Mouse (Mus musculus) midbrain, embryonic 10.5 days (tissue): ENCODE results near the gene Krt77. TPM values are rescaled to one million over a fixed set of nuclear protein-coding genes. Genes with fewer than 3 reads are reported as not detected.
A peak's percentile ranks its signal among the peaks of the same experiment; 100 is the strongest.

Experiments
- DNase-seq: peaks from one replicate; pipeline ENCODE4 v3.0.0-alpha.2; 2017; ENCODE audit warnings: low spot score
- H3K27ac ChIP-seq: fragments of 300-500 bp; sonication (generic); replicated peaks from 2 replicates; pipeline ENCODE4 v1.5.1; 2016; ENCODE audit warnings: mild to moderate bottlenecking
- H3K27me3 ChIP-seq: fragments of 300-500 bp; sonication (generic); 2 replicates; pipeline ENCODE4 v1.6.1; 2016; ENCODE audit warnings: low read depth, mild to moderate bottlenecking; ENCODE audit not compliant: poor library complexity, severe bottlenecking
- H3K36me3 ChIP-seq: fragments of 300-500 bp; sonication (generic); 2 replicates; pipeline ENCODE4 v1.6.1; 2016; ENCODE audit warnings: mild to moderate bottlenecking, moderate library complexity
- H3K4me1 ChIP-seq: fragments of 300-500 bp; sonication (generic); 2 replicates; pipeline ENCODE4 v1.6.1; 2016
- H3K4me3 ChIP-seq: fragments of 300-500 bp; sonication (generic); 2 replicates; pipeline ENCODE4 v1.5.1; 2016; ENCODE audit warnings: mild to moderate bottlenecking, moderate library complexity
- H3K9me3 ChIP-seq: fragments of 300-500 bp; sonication (generic); replicated peaks from 2 replicates; pipeline ENCODE4 v1.6.1; 2016; ENCODE audit warnings: mild to moderate bottlenecking
- WGBS: fragments of 180-500 bp; shearing (Covaris S2); methylation state at CpG from one replicate; pipeline ENCODE4 v1.1.7; 2016; 5-methylcytosine and 5-hydroxymethylcytosine counted together
- polyA plus RNA-seq: library from polyadenylated mRNA; unstranded; fragments of >200 nt; fragmentation: Nextera tagmentation; extraction: Ambion mirVana; gene quantifications from 2 replicates; pipeline ENCODE4 v1.2.1, GENCODE M21; 2016

Krt77 gene
- polyA plus RNA-seq, 1 experiment from 2014 or later, result not detected

DNA sequence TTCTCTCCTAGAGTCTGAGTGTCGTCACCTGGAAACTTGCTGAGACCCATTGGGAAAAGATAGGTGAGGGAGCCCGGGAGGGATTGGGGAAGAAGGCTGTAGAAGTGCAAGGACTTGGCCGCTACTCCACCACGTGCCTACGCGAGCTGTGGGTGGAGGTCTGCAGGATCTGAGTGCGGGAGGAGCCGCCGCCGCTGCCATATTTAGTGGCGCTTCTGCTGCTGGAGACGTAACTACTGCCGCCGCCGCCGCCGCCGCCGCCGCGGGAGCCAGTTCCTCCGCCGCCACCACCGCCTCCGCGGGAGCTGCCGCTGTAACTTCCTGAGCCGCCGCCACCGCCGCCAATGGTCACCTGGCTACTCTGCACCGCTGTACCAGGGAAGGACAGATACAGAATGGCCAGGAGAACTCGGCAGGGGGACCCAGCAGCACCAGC is 9.8 kb downstream of the Krt77 start:
- Histone ChIP-seq H3K4me1 (peaks cover 25% of the 10 kb centered on the region), H3K36me3 (no peaks in the 10 kb centered on the region), H3K27ac (peak overlapping the region; percentile 80), H3K9me3 (no peaks in the 10 kb centered on the region), H3K4me3 (peak overlapping the region; percentile 67), H3K27me3 (peaks cover 61% of the 10 kb centered on the region)
- under 1% methylated on average over 33 of the region's 33 CpGs for WGBS
- DNase-seq, result peak; percentile 71

DNA sequence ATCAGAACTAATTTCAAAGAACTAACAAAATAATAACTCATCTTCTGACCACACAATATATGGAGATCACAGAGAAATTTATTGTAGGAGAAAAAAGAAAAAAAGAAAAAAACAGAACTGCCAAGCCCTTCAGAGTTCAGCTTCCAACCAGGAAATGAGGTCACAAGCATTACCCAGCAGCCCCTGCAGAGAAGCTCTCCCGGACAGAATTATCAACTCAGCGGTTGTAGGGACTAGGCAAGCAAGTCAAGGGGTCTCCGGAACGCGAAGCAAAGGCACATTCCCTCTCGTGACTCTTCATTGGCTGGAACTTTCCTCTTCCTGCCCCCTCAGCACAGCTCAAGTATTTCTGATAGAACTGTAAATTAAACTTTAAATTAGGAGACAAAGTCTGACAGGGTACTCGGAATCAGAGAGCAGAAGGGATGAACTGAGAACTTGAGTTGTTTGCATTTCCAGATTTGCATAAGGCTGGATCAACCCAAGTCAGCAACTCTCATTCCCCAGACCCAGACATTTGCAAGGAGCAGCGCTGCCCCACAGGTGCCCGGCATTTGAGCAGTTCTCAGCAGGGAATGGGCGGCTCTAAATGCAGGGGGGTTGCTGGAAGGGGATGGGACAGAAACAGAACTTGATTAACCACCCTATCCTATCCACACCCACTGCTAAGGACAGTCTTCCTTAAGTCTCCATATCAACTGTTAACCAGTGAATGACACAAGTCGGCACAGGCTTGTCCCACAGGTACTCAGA is 10.7 kb downstream of the Krt77 start:
- Histone ChIP-seq H3K4me1 (peaks cover 34% of the 10 kb centered on the region), H3K27me3 (peaks cover 70% of the 10 kb centered on the region), H3K9me3 (no peaks in the 10 kb centered on the region), H3K4me3 (peak overlapping the region; percentile 67), H3K36me3 (no peaks in the 10 kb centered on the region), H3K27ac (no peak overlapping the region)
- DNase-seq, result peak; percentile 28
- 6% methylated on average over 11 of the region's 11 CpGs for WGBS

DNA sequence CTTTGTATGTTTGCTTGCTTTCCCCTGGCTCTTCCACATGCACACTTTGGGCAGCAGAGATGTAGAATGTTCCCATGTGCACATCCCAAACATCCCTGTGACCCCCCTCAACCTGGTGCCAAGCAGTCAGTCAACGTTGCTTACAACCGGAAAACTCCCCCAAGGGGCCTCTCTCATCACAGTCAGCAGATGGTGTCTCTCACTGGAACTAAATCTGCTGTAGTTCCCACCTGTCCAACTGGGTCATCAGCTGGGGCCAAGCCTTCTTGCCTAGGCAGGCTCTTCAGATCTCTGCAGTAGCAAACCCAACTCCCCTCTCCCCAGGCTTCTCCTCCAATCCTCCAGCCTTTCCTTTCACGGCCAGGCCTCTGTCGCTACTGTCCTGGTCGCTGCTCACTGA is 12.8 kb downstream of the Krt77 start:
- Histone ChIP-seq H3K36me3 (no peaks in the 10 kb centered on the region), H3K4me3 (no peak overlapping the region), H3K9me3 (no peaks in the 10 kb centered on the region), H3K27ac (no peak overlapping the region), H3K4me1 (peaks cover 45% of the 10 kb centered on the region), H3K27me3 (peaks cover 85% of the 10 kb centered on the region)
- 67% methylated on average over 5 of the region's 5 CpGs for WGBS
- DNase-seq, result no peak

DNA sequence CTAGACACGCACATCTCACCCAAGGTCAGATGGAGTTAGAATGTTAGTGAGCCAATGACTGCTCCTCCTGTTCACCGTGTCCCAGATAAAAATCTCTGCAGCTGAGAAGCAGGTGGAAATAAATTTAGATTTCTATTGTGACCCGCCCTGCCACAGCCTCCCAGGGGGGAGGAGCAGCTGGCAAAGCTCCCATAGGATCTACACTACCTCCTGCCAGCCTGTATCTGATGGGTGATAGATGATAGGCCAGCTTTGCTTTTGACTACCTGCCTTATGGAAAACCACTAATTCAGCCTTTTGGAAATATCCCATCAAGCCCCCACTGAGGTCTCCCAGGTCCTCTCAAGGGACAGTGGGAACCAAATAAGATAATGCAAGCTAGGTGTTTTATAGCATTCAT is 13.8 kb downstream of the Krt77 start:
- Histone ChIP-seq H3K36me3 (no peaks in the 10 kb centered on the region), H3K9me3 (no peaks in the 10 kb centered on the region), H3K4me1 (peaks cover 44% of the 10 kb centered on the region), H3K4me3 (no peak overlapping the region), H3K27me3 (peaks cover 75% of the 10 kb centered on the region), H3K27ac (no peak overlapping the region)
- DNase-seq, result no peak
- 82% methylated on average over 3 of the region's 3 CpGs for WGBS

DNA sequence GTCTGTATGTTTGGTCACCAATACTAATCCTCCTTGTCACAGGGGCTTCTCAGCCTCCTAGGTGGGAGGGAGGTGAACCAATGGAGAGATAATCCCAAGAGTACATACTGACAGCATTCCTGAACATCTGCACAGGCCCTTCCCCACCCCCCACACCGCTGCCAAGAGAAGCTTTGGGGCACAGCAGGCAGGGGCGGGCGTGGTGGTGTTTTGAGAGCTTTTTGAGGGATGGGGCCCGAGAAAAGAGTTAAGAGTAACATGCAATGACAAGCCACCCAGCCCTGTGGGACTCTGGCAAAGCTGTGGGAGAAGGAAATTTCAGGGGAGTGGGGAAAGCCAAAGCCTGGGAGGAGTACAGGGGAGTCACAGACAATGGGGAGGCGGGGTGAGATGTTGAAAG is 15.2 kb downstream of the Krt77 start:
- Histone ChIP-seq H3K36me3 (no peaks in the 10 kb centered on the region), H3K27ac (peak overlapping the region; percentile 42; the same call in 1 of the 2 replicates), H3K4me1 (peaks cover 31% of the 10 kb centered on the region), H3K9me3 (no peaks in the 10 kb centered on the region), H3K27me3 (peaks cover 65% of the 10 kb centered on the region), H3K4me3 (no peak overlapping the region)
- no peak for DNase-seq
- 7% methylated on average over 5 of the region's 5 CpGs for WGBS

DNA sequence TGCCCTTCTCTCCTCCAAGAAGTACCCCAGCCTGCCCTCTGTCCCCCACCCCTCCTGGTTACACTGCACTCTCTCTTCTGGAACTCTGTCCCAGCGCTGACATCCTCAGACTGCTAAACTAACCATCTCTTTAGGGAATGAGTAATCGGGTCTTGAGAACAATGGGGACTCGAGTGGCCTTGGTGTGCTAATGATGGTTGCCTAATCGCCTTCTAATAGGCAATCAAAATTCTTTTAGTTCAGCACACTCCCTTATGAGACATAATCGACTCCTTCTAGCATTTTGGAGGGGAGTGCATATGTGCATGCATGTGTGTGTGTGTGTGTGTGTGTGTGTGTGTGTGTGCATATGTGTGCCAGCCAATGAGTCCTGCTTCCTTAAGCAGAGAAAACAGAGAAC is 16.9 kb downstream of the Krt77 start:
- H3K36me3 ChIP-seq, result no peaks in the 10 kb centered on the region
- H3K4me1 ChIP-seq, result peaks cover 22% of the 10 kb centered on the region
- no peak overlapping the region for H3K4me3 ChIP-seq
- H3K27me3 ChIP-seq, result peaks cover 54% of the 10 kb centered on the region
- H3K27ac ChIP-seq, result no peak overlapping the region
- WGBS, result 44% methylated on average over 5 of the region's 5 CpGs
- DNase-seq, result no peak
- H3K9me3 ChIP-seq, result no peaks in the 10 kb centered on the region

DNA sequence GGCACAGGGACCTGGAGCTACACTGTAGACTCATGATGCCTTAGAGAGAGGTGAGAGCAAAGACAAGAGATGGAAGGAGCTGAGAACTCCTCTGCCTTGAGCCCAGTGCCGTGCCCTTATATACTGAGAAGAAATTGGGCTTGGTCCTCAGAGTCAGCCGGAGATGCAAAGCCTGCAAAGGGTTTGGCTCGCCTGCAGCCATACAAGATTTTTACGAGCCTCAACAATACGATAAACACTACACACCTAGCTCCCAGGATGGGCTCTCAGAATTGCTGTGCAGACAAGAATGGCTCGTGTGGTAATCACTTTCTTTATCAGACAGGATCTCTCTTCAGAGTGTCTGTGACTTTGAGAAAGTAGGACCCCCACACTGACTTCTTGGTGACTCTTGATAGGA is 18.8 kb downstream of the Krt77 start, which contains the start of gene Krt1:
Gene Krt1 (minus strand): TSS at position 101 of the 400 bp plus-strand sequence.
- Histone ChIP-seq H3K27ac (no peak within 1 kb of the TSS), H3K4me1 (peaks cover 32% of the 10 kb centered on the region), H3K9me3 (no peaks in the 10 kb centered on the region), H3K27me3 (peaks cover 56% of the 10 kb centered on the region), H3K36me3 (no peaks in the 10 kb centered on the region), H3K4me3 (no peak within 1 kb of the TSS)
- 87% methylated on average over 6 of the region's 6 CpGs for WGBS
- no peak for DNase-seq

DNA sequence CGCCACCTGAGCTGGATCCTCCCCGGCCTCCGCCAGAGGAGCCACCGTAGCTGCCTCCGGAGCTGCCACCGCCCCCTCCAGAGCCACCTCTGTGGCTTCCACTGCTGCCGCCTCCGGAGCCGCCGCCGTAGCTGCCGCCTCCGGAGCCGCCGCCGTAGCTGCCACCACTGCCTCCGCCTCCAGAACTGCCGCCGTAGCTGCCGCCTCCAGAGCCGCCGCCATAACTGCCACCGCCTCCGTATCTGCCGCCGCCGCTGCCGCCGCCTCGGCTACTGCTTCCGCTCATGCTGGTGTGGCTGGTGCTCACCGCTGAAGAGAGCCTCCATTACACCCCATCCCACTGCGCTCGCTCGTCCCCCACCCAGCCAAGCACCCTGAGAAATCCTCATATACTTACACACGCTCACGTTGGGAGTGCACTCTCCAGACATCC is 23.5 kb downstream of the Krt77 start:
- under 1% methylated on average over 37 of the region's 37 CpGs for WGBS
- H3K27ac ChIP-seq, result peak overlapping the region; percentile 90
- no peaks in the 10 kb centered on the region for H3K36me3 ChIP-seq
- peaks cover 44% of the 10 kb centered on the region for H3K27me3 ChIP-seq
- peak overlapping the region; percentile 66 for H3K4me3 ChIP-seq
- peaks cover 16% of the 10 kb centered on the region for H3K4me1 ChIP-seq
- H3K9me3 ChIP-seq, result no peaks in the 10 kb centered on the region
- DNase-seq, result peak; percentile 68

DNA sequence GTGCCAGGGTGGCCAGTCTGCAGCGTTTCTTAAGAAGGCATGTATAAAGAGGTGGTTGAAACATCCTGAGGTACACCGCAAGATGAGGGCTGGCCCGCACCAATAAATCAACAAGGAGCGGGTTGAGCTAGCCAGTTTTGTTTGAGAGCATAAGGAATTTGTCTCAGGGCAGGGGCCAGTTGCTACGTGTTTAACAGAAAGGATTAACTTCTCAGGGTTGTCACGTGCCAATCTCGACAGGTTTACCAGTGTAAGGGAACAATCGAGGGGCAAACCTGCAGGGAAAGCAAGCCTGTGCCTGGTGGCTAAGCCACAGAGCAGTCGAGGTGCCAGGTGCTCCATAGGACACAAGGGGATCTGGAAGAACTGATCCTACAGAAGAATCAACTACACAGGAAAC is 26.3 kb downstream of the Krt77 start:
- no peak overlapping the region for H3K27ac ChIP-seq
- no peaks in the 10 kb centered on the region for H3K36me3 ChIP-seq
- no peaks in the 10 kb centered on the region for H3K9me3 ChIP-seq
- no peak overlapping the region for H3K4me3 ChIP-seq
- peaks cover 40% of the 10 kb centered on the region for H3K27me3 ChIP-seq
- no peak for DNase-seq
- peaks cover 16% of the 10 kb centered on the region for H3K4me1 ChIP-seq
- WGBS, result 63% methylated on average over 9 of the region's 9 CpGs

DNA sequence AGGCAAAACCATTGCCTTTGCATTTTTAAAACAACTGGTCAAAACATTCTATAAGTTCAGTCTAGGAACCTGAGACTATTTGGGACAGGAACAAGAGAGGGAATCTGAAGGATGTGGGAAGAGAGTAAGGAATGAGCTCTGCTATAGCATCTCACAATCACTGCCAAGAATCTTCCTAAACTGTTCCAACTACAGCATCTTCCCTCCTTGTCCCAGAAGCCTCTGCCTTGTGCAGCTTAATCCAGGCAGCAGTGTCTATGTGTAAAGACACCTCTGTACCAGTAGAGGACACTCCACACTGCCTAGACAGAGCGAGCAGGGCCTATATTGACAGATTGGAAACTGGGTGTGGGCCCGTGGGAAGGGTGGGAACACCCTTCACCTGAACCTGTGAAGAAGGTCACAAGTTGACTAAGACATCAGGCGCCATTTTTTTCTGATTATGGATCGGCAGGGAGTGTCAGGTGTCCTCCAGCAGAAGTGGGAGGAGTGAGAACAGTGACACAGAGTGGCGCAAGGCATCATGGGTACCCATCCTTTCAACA is 34.6 kb downstream of the Krt77 start:
- DNase-seq, result no peak
- no peaks in the 10 kb centered on the region for H3K27me3 ChIP-seq
- H3K4me1 ChIP-seq, result no peaks in the 10 kb centered on the region
- H3K36me3 ChIP-seq, result no peaks in the 10 kb centered on the region
- no peak overlapping the region for H3K4me3 ChIP-seq
- WGBS, result 67% methylated on average over 5 of the region's 5 CpGs
- H3K27ac ChIP-seq, result no peak overlapping the region
- H3K9me3 ChIP-seq, result no peaks in the 10 kb centered on the region

DNA sequence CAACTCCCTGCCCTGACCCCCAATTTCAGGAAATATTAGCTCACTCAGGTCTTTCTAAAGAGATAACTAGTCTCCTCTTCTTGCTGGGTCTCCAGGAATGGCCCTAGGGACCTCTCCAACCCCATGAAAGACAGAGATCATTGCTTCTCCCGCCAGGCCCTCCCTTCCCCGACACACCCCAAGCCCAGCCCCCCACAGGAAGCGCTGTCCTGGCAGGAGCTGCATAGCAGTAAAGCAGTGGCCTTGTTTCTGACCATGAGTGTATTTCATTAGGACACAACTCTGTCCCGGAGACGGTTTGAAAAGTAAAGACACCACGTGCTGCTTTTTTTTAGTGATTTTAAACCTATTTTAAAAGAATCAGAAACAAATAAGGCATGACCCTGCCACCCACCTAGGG is 36.4 kb downstream of the Krt77 start:
- no peaks in the 10 kb centered on the region for H3K27me3 ChIP-seq
- no peak overlapping the region for H3K4me3 ChIP-seq
- H3K4me1 ChIP-seq, result no peaks in the 10 kb centered on the region
- no peaks in the 10 kb centered on the region for H3K9me3 ChIP-seq
- H3K27ac ChIP-seq, result no peak overlapping the region
- H3K36me3 ChIP-seq, result no peaks in the 10 kb centered on the region
- 61% methylated on average over 6 of the region's 6 CpGs for WGBS
- DNase-seq, result no peak

DNA sequence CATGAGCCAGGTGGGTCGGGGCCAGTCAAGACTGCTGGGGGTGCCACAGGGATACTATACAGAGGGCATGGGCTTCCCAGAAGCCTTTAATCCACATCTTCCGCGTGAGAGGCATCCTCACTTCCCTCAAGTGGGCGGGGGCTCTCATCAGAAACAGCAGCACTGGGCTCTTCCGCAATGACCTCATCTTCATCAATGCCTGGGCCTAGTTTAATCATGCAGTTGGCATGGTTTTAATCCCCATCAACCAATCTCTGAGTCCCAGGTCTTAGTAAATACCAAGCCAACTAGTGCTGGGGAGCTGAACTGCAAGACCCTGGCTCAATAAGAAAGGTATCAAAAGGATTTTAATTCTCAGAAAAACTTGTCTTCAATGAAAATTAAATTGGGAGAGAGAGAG is 40.1 kb downstream of the Krt77 start:
- no peaks in the 10 kb centered on the region for H3K27me3 ChIP-seq
- H3K4me3 ChIP-seq, result no peak overlapping the region
- no peaks in the 10 kb centered on the region for H3K36me3 ChIP-seq
- no peak overlapping the region for H3K27ac ChIP-seq
- H3K4me1 ChIP-seq, result peaks cover 7% of the 10 kb centered on the region
- WGBS, result 72% methylated on average over 5 of the region's 5 CpGs
- H3K9me3 ChIP-seq, result no peaks in the 10 kb centered on the region
- no peak for DNase-seq

DNA sequence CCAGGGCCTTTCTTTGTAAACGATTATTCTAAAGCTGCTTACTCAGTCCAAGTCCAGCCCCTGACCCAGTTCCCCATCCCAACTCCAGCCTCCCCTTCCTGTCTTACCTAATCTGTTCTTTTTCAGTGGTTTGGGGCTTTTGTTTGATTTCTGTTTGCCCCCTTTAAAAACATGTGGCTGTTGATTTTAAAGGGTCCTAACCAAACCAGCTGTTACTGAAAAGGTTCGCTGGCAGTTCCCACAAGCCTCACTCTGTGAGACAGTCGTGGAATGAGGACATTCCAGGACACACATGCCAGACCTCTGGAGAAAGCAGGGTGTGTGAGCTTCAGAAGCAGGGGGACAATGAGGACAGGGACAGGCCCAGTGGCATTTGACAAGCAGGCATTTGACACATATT is 47.7 kb downstream of the Krt77 start:
- 28% methylated on average over 3 of the region's 3 CpGs for WGBS
- no peak overlapping the region for H3K27ac ChIP-seq
- no peaks in the 10 kb centered on the region for H3K36me3 ChIP-seq
- no peaks in the 10 kb centered on the region for H3K9me3 ChIP-seq
- H3K4me3 ChIP-seq, result no peak overlapping the region
- H3K4me1 ChIP-seq, result peaks cover 3% of the 10 kb centered on the region; the same call in 1 of the 2 replicates
- no peaks in the 10 kb centered on the region for H3K27me3 ChIP-seq
- DNase-seq, result no peak
